Mouse (Mus musculus): ENCODE measurements around the gene Ccdc88a. TPM values are rescaled to one million over a fixed set of nuclear protein-coding genes. Genes with fewer than 3 reads are reported as not detected.

Ccdc88a gene
- total and polyA plus RNA-seq, 3 experiments = 4.0 to 225 (median 5.9) TPM

- Histone ChIP-seq H3K27me3 (ENCODE audit: control insufficient read depth in 1 of 2, insufficient read depth in 2 of 2, low read length in 2 of 2) (no peaks in the 10 kb centered on the region), H3K27ac (ENCODE audit: control insufficient read depth, low read depth, low read length) (peak overlapping the region; percentile 92), H3K9me3 (replicated peaks; ENCODE audit: insufficient read depth, low read length) (no peaks in the 10 kb centered on the region), H3K4me3 (ENCODE audit: control insufficient read depth in 1 of 2, insufficient read depth in 1 of 2, low read depth in 2 of 2, low read length in 2 of 2) (peak overlapping the region; percentile 75 to 99), H3K79me2 (ENCODE audit: control insufficient read depth, insufficient read depth, low read length, poor library complexity) (peaks cover 26% of the 10 kb centered on the region), H3K36me3 (ENCODE audit: control insufficient read depth in 1 of 2, insufficient read depth in 2 of 2, low read length in 2 of 2) (peaks cover 22 to 33% of the 10 kb centered on the region in 2 experiments), H3K4me1 (ENCODE audit: control insufficient read depth in 1 of 2, insufficient read depth in 2 of 2, low read length in 2 of 2) (peaks cover 4 to 17% of the 10 kb centered on the region in 2 experiments), H3K9ac (ENCODE audit: control insufficient read depth, low read depth, low read length, poor library complexity, severe bottlenecking) (peak overlapping the region; percentile 97)
- peak; percentile 87 for DNase-seq (ENCODE audit: low read depth, low spot score)
- TF ChIP-seq SMC3 (IDR thresholded peaks at IDR 0.05; ENCODE audit: low read depth, low read length) (no peak; the same call in 1 of the 2 replicates), E2F4 (IDR thresholded peaks at IDR 0.05; ENCODE audit: borderline replicate concordance, low read depth, low read length) (0 out of 2 replicates have a peak, but pooled peaks have one; percentile 56), ZC3H11A (IDR thresholded peaks at IDR 0.05; ENCODE audit: low read depth, low read length) (no peak), ETS1 (IDR thresholded peaks at IDR 0.05; ENCODE audit: low read depth, low read length) (peak; percentile 1; the same call in 1 of the 2 replicates), MEF2A (IDR thresholded peaks at IDR 0.05; ENCODE audit: extremely low read depth, insufficient replicate concordance, low read depth, low read length, poor library complexity, severe bottlenecking) (no peak), TCF12 (IDR thresholded peaks at IDR 0.05; ENCODE audit: low read depth, low read length) (no peak), ELF1 (IDR thresholded peaks at IDR 0.05; ENCODE audit: low read depth, low read length) (no peak), TBP (IDR thresholded peaks at IDR 0.05; ENCODE audit: low read depth, low read length) (peak; percentile 76; the same call in 1 of the 2 replicates), ZKSCAN1 (IDR thresholded peaks at IDR 0.05; ENCODE audit: low read depth, low read length) (no peak), JUND (IDR thresholded peaks at IDR 0.05; ENCODE audit: low read depth, low read length) (no peak), RAD21 (IDR thresholded peaks at IDR 0.05; ENCODE audit: low read depth, low read length) (no peak), MYC (IDR thresholded peaks at IDR 0.05; ENCODE audit: low read depth, low read length) (no peak), POLR2AphosphoS2 (IDR thresholded peaks at IDR 0.05; ENCODE audit: low read length) (no peak), SIN3A (IDR thresholded peaks at IDR 0.05; ENCODE audit: low read length) (no peak), BHLHE40 (IDR thresholded peaks at IDR 0.05; ENCODE audit: borderline replicate concordance, low read depth, low read length) (no peak), HCFC1 (IDR thresholded peaks at IDR 0.05; ENCODE audit: low read depth, low read length) (no peak), MAZ (IDR thresholded peaks at IDR 0.05; ENCODE audit: low read depth, low read length) (0 out of 2 replicates have a peak, but pooled peaks have one; percentile 5), ZMIZ1 (IDR thresholded peaks at IDR 0.05; ENCODE audit: low read depth, low read length) (peak; percentile 58; the same call in 1 of the 2 replicates), POLR2A (IDR thresholded peaks at IDR 0.05; ENCODE audit: control insufficient read depth in 1 of 2, insufficient read depth in 1 of 2, low read depth in 1 of 2, low read length in 2 of 2, poor library complexity in 1 of 2) (peak in 1 of 2 experiments; percentile 50; a peak in 1 of 4 replicates), CHD2 (IDR thresholded peaks at IDR 0.05; ENCODE audit: low read length) (no peak), POLR2AphosphoS5 (IDR thresholded peaks at IDR 0.05; ENCODE audit: borderline replicate concordance, low read depth, low read length) (no peak), ZNF384 (IDR thresholded peaks at IDR 0.05; ENCODE audit: low read depth, low read length) (no peak), RCOR1 (IDR thresholded peaks at IDR 0.05; ENCODE audit: low read depth, low read length) (no peak), NRF1 (IDR thresholded peaks at IDR 0.05; ENCODE audit: insufficient read depth, low read depth, low read length, poor library complexity, severe bottlenecking) (no peak), MAX (IDR thresholded peaks at IDR 0.05; ENCODE audit: low read length) (no peak; the same call in none of the 2 replicates), GABPA (IDR thresholded peaks at IDR 0.05; ENCODE audit: low read depth, low read length) (no peak), USF2 (IDR thresholded peaks at IDR 0.05; ENCODE audit: borderline replicate concordance in 1 of 2, insufficient read depth in 1 of 2, low read depth in 1 of 2, low read length in 2 of 2) (no peak), EP300 (IDR thresholded peaks at IDR 0.05; ENCODE audit: low read depth in 1 of 2, low read length in 2 of 2) (no peak), TAL1 (IDR thresholded peaks at IDR 0.05; ENCODE audit: low read length) (no peak), UBTF (IDR thresholded peaks at IDR 0.05; ENCODE audit: borderline replicate concordance, insufficient read depth, low read depth, low read length) (no peak), GATA1 (IDR thresholded peaks at IDR 0.05; ENCODE audit: low read depth, low read length) (no peak; the same call in 1 of the 2 replicates), MAFK (IDR thresholded peaks at IDR 0.05; ENCODE audit: borderline replicate concordance, low read depth, low read length) (no peak), USF1 (IDR thresholded peaks at IDR 0.05; ENCODE audit: low read depth, low read length) (0 out of 2 replicates have a peak, but pooled peaks have one; percentile 5), MXI1 (IDR thresholded peaks at IDR 0.05; ENCODE audit: low read depth, low read length) (peak; percentile 6; the same call in 1 of the 2 replicates)
Measured at GRCm38 (mm10) chr11:29548504-29549424, 175.3 kb downstream of the Ccdc88a start.

Data from MEL (cell line).